Mouse (Mus musculus) bone marrow, adult 2 months (tissue): Measurements from ENCODE around the gene Ear14.

Experiments
- CTCF ChIP-seq: fragments of 200-500 bp; IDR thresholded peaks from 2 replicates; pipeline ENCODE4 v1.5.1; 2011; ENCODE audit warnings: low read length, control low read depth; ENCODE audit not compliant: control insufficient read depth, insufficient read depth
- POLR2A ChIP-seq: fragments of 200-500 bp; IDR thresholded peaks from 2 replicates; pipeline ENCODE4 v1.6.1; 2011; ENCODE audit warnings: low read depth, mild to moderate bottlenecking, control low read depth, low read length, borderline replicate concordance; ENCODE audit not compliant: control insufficient read depth

GRCm38 (mm10) chr14:51195681-51196080 is 7.5 kb upstream of the Ear14 start:
- TF ChIP-seq CTCF = no peak
- TF ChIP-seq POLR2A = no peak
